Mouse (Mus musculus) spleen, adult 2 months (tissue): ENCODE data around the gene Tcp10c.
"Not testable (repeated sequence)": the region's sequence is repeated elsewhere in the genome, so short reads cannot be mapped to it uniquely, and the experiment has no call there.

Experiments used
- CTCF ChIP-seq: fragments of 200-500 bp; IDR thresholded peaks from 2 replicates; pipeline ENCODE4 v1.5.1; 2011; ENCODE audit warnings: mild to moderate bottlenecking, inconsistent platforms; ENCODE audit not compliant: insufficient read depth, insufficient read length, insufficient replicate concordance; ENCODE audit errors: extremely low read depth
- POLR2A ChIP-seq: fragments of 200-500 bp; IDR thresholded peaks from 2 replicates; pipeline ENCODE4 v1.6.1; 2011; ENCODE audit warnings: low read depth, low read length, inconsistent platforms

GRCm38 (mm10) chr17:13408257-13408633 is 53.9 kb downstream of the Tcp10c start:
- not testable (repeated sequence) for TF ChIP-seq POLR2A, CTCF
